Comparison of ENCODE assay signal across 20 mouse cellular contexts in genomic region chr4:95388556-95388955, GRCm38 (mm10).
DNase-seq lines count a peak whose midpoint lies in the region; TF ChIP-seq lines count a peak whose summit lies in the region.
"Had no signal": no experiment of that assay in that cellular context is flagged by ENCODE, and none has a peak within 500 bp of the region (broad histone marks: within the 10 kb centered on the region; RNA-seq: fewer than 3 reads in every experiment).

No protein-coding gene starts in this region.

- no peaks in the 10 kb centered on the region for H3K36me3 ChIP-seq in kidney, adult 2 months (ENCODE audit: control insufficient read depth, insufficient read depth, low read length)
- H3K36me3 ChIP-seq: embryonic facial prominence, embryonic 12.5 days; forebrain, embryonic 10.5 days; heart, embryonic 15.5 days; hindbrain, embryonic 15.5 days; limb, embryonic 13.5 days; liver, embryonic 15.5 days; neural tube, embryonic 12.5 days had no signal

- no peak for TF ChIP-seq CTCF in kidney, adult 2 months (conservative IDR thresholded peaks at IDR 0.05; ENCODE audit: insufficient read depth, insufficient read length, low read depth, low read length)

- 64% methylated on average over 3 of the region's 3 CpGs for WGBS in kidney, adult 2 months

- H3K4me1 ChIP-seq in kidney, adult 2 months (ENCODE audit: control insufficient read depth, insufficient read depth, low read length): peaks cover 20% of the 10 kb centered on the region; the same call in 1 of the 2 replicates
- peaks cover 12% of the 10 kb centered on the region; the same call in 1 of the 2 replicates for H3K4me1 ChIP-seq in brown adipose tissue, adult 24 weeks (ENCODE audit: control insufficient read depth, insufficient read depth, insufficient read length, low read length)
- H3K4me1 ChIP-seq: hindbrain, embryonic 15.5 days; liver, embryonic 15.5 days; neural tube, embryonic 12.5 days had no signal

- no peaks in the 10 kb centered on the region for H3K27me3 ChIP-seq in kidney, adult 2 months (replicated peaks; ENCODE audit: control insufficient read depth, insufficient read depth, low read length)
- H3K27me3 ChIP-seq: embryonic facial prominence, embryonic 12.5 days; heart, embryonic 15.5 days; hindbrain, embryonic 15.5 days; limb, embryonic 13.5 days; liver, embryonic 15.5 days; neural tube, embryonic 12.5 days had no signal

- no peak overlapping the region for H3K4me3 ChIP-seq in kidney, adult 2 months (ENCODE audit: insufficient read depth, low read depth, low read length)
- H3K4me3 ChIP-seq in brown adipose tissue, adult 24 weeks (ENCODE audit: insufficient read depth, low read depth, low read length): no peak overlapping the region
- H3K4me3 ChIP-seq: embryonic facial prominence, embryonic 12.5 days; forebrain, embryonic 10.5 days; heart, embryonic 15.5 days; hindbrain, embryonic 15.5 days; layer of hippocampus, adult 2 months; limb, embryonic 13.5 days; liver, embryonic 15.5 days; neural tube, embryonic 12.5 days had no signal

- DNase-seq in kidney, adult 2 months: peak; percentile 61
- no peak for DNase-seq in kidney, adult 11 months
- peak; percentile 21 to 30 for DNase-seq in heart, postnatal 36 days
- peak; percentile 62 for DNase-seq in skeletal muscle tissue, adult 2 months (ENCODE audit: low read depth, low spot score)
- no peak for DNase-seq in urinary bladder, postnatal 25 days (ENCODE audit: low spot score)
- DNase-seq in cerebellum, adult 8-10 months: no peak
- DNase-seq: adrenal gland, postnatal 25 days; cerebellum, postnatal 14 days; kidney, adult 8-10 months; right cerebral cortex, postnatal 14 days; thymus, postnatal 25 days had no signal

- intact Hi-C loops in heart, postnatal 36 days (cut with DNase I): loop anchor here (5.0 kb wide), 1 partner anchor 336 kb away; the partner anchor contains the start of gene Jun

- peak overlapping the region; percentile 67 for H3K27ac ChIP-seq in kidney, adult 2 months (ENCODE audit: insufficient read depth, low read depth, low read length)
- peak overlapping the region; percentile 3; the same call in 1 of the 2 replicates for H3K27ac ChIP-seq in brown adipose tissue, adult 24 weeks (replicated peaks; ENCODE audit: low read depth, low read length)
- H3K27ac ChIP-seq: embryonic facial prominence, embryonic 12.5 days; forebrain, embryonic 10.5 days; heart, embryonic 15.5 days; hindbrain, embryonic 15.5 days; layer of hippocampus, adult 2 months; limb, embryonic 13.5 days; liver, embryonic 15.5 days; neural tube, embryonic 12.5 days had no signal

- TF ChIP-seq POLR2A in kidney, adult 2 months (IDR thresholded peaks at IDR 0.05; ENCODE audit: low read depth, low read length): no peak

Comparison
In these comparisons a context has a peak if more than half of its experiments do, and no peak if none do; other contexts are left out.
1. DNase-seq: peak in kidney, adult 2 months (single experiment), heart, postnatal 36 days (2 of 2) and skeletal muscle tissue, adult 2 months (single experiment); none in kidney, adult 11 months (single experiment), urinary bladder, postnatal 25 days (single experiment) and cerebellum, adult 8-10 months (single experiment).